Mouse (Mus musculus) thymus, adult 18-20 months (tissue): ENCODE data around the gene Rtn4rl1.

Experiments
- DNase-seq, 2 experiments: peaks; one replicate each; pipeline ENCODE4 v3.0.0; 2022; ENCODE audit warnings: mixed read lengths in 2 of 2

The Rtn4rl1 gene

GRCm38 (mm10) chr11:75214081-75214950 is 20.7 kb downstream of the Rtn4rl1 start:
- no peak for DNase-seq

GRCm38 (mm10) chr11:75220115-75220514 is 26.5 kb downstream of the Rtn4rl1 start:
- DNase-seq, result no peak

GRCm38 (mm10) chr11:75220517-75221145 is 27.0 kb downstream of the Rtn4rl1 start:
- no peak for DNase-seq

GRCm38 (mm10) chr11:75224062-75224461 is 30.5 kb downstream of the Rtn4rl1 start:
- DNase-seq, result no peak

- no peak for DNase-seq
Observed at GRCm38 (mm10) chr11:75224835-75225234, 31.3 kb downstream of the Rtn4rl1 start.

GRCm38 (mm10) chr11:75227632-75228031 is 34.0 kb downstream of the Rtn4rl1 start:
- DNase-seq, result no peak

GRCm38 (mm10) chr11:75229289-75229688 is 35.7 kb downstream of the Rtn4rl1 start:
- DNase-seq, result no peak

GRCm38 (mm10) chr11:75230272-75230760 is 36.7 kb downstream of the Rtn4rl1 start:
- DNase-seq, result no peak

- DNase-seq, result peak in 1 of 2 experiments; percentile 30
Observed at GRCm38 (mm10) chr11:75231756-75232155, 38.2 kb downstream of the Rtn4rl1 start.

GRCm38 (mm10) chr11:75232434-75232833 is 38.9 kb downstream of the Rtn4rl1 start:
- DNase-seq, result no peak

- DNase-seq, result no peak
Observed at GRCm38 (mm10) chr11:75234745-75235144, 41.2 kb downstream of the Rtn4rl1 start.

- DNase-seq, result no peak
Observed at GRCm38 (mm10) chr11:75240158-75240934, 46.8 kb downstream of the Rtn4rl1 start.

GRCm38 (mm10) chr11:75242710-75243255 is 49.2 kb downstream of the Rtn4rl1 start:
- no peak for DNase-seq

GRCm38 (mm10) chr11:75244368-75245275 is 51.0 kb downstream of the Rtn4rl1 start:
- no peak for DNase-seq

- DNase-seq, result no peak
Observed at GRCm38 (mm10) chr11:75245372-75246330, 52.1 kb downstream of the Rtn4rl1 start.

- DNase-seq, result no peak
Observed at GRCm38 (mm10) chr11:75246589-75246988, 53.0 kb downstream of the Rtn4rl1 start.

- no peak for DNase-seq
Observed at GRCm38 (mm10) chr11:75247137-75247730, 53.7 kb downstream of the Rtn4rl1 start.

- no peak for DNase-seq
Observed at GRCm38 (mm10) chr11:75249588-75249987, 56.0 kb downstream of the Rtn4rl1 start.

- DNase-seq, result no peak
Observed at GRCm38 (mm10) chr11:75251006-75251512, 57.5 kb downstream of the Rtn4rl1 start.

- DNase-seq, result no peak
Observed at GRCm38 (mm10) chr11:75251557-75252070, 58.0 kb downstream of the Rtn4rl1 start.
